Mouse (Mus musculus): ENCODE data around the gene Sdad1. TPM values are rescaled to one million over a fixed set of nuclear protein-coding genes. Genes with fewer than 3 reads are reported as not detected.
A peak's percentile ranks its signal among the peaks of the same experiment; 100 is the strongest.

Gene Sdad1
- total RNA-seq, 2 experiments from 2014 or later = 51.6 to 91.7 TPM

DNA sequence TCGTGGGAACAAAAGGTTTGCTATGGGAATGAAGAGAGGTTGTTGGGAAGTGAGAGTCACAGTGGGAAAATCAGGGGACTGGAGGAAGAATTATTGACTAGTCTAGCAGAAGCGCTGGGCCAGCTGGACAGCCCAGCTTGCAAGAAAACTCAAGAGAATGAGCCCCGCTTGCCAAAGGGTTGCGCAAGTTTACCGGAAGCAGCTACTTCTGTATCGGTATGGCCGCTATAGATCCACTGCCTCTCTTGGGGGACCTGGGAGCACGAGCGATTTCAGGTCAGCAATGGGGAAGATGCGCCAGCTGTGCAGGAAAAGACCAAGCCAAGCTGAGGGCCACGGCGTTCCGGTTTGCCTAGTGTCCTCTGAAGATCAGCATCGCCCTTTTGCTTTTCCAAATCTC, 8.3 kb upstream of the Sdad1 start:
- ATAC-seq (replicated peaks; ENCODE audit: low FRiP score, low TSS enrichment, poor library complexity, severe bottlenecking) = no peak

DNA sequence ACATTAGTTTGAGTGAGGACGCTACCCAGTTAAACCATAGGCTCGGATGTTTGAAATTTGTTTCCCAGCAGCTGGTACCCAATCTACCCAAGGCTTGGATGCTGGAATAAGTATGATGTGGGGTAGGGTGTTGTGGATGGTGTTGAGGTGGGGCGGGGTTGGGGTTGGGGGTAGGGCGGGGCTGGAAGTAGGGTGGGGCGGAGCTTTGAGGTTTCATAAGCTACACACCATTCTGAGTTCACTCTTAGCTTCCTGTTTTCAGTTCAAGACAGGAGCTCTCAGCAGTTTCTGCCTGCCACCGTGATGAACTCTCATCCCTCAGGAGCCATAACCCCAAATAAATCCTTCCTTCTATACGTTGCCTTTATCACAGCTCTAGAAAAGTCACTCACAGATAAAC, 7.8 kb upstream of the Sdad1 start:
- no peak for ATAC-seq (replicated peaks; ENCODE audit: low FRiP score, low TSS enrichment, poor library complexity, severe bottlenecking)

DNA sequence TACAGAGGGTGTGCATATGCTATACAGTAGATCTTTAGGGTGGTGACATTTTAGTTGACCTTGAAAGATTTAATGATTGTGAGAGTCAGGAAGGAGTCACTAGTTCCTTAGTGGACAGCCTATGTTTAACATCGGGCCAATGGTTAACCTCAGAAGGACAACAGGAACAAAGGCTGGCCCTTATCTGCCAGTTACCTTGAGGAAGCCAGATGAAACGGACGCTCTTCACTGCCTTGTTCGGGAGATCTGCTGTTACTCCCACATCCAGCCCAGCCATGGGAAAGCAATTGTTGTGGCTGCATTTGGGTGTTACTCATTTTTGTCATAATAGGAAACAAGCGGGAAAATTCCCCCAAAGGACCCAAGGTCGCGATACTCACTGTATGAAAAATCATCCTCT, 3.5 kb upstream of the Sdad1 start:
- ATAC-seq (replicated peaks; ENCODE audit: low FRiP score, low TSS enrichment, poor library complexity, severe bottlenecking) = no peak

DNA sequence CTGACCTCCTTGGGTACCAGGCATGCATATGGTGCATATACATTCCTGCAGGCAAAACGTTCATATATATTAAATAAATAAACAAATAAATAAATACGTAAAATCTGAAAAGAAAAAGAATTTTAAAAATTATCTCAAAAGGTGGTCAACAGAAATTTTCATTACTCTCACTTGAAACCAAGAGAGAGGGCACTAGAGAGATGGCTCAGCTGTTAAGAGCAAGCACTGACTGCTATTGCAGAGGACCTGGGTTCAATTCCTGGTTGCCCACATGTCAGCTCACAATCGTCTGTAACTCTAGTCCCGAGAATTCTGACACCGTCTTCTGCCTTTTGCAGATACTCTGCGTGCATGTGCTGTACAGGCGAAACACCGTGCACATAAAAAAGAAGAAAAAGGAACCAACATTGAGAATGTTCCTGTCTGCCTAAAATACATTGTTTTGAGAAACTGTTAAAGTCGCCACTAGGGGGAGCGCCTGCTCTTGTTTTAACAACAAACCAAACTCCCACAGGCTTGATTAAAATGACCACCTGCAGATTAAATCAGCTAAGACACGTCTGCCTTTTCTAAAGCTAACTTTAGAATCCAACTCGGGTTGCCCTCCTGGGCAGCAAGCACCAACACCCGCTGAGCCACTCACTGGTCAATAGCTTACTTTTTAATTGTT, 1.9 kb upstream of the Sdad1 start:
- 0 out of 2 replicates have a peak, but pooled peaks have one; percentile 38 for ATAC-seq (replicated peaks; ENCODE audit: low FRiP score, low TSS enrichment, poor library complexity, severe bottlenecking)

DNA sequence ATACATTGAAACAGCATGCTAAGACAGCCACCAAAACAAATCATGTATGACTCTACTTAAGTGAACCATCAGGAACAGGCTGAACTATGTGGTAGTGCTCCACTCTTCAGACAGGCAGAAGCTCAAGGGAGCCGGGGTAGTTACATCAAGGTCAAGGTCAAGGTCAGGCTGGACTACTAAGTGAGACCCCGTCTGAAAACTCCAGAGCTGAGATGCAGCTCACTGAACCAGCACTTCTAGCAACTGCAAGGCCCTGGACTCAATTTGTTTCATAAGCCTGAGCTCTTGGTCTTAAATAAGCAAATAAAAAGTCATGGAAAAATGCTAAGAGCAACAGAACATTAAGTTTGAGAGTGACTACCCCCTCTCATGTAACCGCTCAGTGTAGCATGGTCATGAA, 6.0 kb downstream of the Sdad1 start:
- no peak for ATAC-seq (replicated peaks; ENCODE audit: low FRiP score, low TSS enrichment, poor library complexity, severe bottlenecking)

DNA sequence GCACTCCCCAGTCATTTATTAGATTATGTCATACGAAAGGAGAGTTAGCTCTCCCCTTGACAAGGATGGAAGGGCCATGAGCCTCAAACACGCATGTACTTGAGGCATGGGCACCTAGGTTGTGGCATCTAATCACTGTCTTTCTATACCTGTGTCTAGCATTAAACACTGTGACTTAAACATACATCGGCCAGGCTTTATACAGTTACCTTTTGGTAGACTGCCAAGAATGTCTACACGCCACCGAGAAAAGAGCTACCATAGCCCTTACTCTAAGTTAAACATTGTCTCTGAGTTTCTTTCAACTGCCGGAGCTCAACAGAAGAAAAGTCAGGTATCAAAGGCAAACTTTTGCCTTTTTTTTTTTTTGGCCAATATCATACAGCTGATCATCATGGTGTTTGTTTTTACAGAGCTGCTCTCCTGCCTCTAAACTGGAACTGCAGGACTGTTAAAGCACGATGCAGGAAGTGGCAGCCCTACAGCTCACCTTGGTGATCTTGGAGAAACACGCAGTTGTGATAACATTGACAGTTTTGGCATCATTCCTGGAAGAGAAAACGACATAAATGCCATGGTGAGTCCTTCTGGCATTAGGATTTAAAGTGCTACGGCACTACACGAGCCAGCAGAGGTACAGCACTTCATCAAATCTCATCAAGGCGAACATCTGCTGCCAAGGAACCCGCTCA, 8.0 kb downstream of the Sdad1 start:
- ATAC-seq (replicated peaks; ENCODE audit: low FRiP score, low TSS enrichment, poor library complexity, severe bottlenecking) = no peak

DNA sequence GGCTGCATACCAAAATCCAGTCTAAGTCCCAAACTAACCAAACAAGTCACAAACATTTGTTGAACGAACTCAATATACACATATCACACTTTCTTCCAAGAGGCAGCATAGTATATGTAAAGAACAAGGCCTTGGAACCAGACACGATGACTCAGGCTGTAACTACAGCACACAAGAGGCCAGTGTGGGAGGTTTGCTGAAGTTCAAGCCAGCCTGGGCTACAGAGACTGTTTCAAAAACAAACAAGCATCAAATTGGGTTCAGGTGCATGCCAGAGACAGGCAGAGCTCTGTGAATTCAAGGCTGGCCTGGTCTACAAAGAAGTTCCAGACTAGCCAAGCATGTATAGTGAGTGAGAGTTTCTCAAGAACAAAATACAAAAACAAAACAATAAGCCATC, 15.8 kb downstream of the Sdad1 start:
- no peak for ATAC-seq (replicated peaks; ENCODE audit: low FRiP score, low TSS enrichment, poor library complexity, severe bottlenecking)

DNA sequence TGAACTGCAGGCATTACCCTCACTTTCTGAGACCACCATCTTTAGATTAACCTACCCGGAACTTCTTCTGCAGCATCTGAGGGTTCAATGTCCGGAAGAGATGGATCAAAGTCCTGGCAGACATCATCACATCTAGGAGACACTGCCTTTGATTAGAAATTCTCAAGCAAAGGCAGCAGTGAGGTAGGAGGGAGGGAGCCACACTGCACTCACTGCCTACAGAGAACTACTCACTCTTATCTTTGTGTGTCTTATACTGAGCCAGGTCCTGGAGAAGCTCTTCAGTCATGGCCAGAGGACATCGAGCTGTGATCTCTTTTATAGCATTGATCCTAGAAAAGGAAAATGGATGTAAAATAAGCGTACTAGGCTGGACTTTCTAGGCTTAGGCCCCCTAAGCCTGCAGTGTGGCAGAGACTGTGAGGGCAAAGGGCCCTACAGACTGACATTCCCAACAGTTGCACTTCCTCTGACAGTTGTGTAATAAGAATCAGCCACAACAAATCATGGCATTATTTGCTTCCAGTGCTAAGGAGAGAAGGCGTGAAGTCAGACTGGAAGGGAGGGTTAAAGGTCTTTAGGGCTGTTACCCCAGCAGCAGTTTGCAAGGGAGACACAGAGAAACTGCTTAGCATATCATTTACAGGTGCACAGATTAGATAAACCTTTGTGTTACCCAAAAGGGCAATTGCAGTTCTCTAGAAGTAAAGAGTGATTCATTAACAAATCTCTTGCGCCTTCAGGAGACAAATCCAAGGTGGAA, 18.4 kb downstream of the Sdad1 start:
- ATAC-seq (replicated peaks; ENCODE audit: low FRiP score, low TSS enrichment, poor library complexity, severe bottlenecking) = no peak

DNA sequence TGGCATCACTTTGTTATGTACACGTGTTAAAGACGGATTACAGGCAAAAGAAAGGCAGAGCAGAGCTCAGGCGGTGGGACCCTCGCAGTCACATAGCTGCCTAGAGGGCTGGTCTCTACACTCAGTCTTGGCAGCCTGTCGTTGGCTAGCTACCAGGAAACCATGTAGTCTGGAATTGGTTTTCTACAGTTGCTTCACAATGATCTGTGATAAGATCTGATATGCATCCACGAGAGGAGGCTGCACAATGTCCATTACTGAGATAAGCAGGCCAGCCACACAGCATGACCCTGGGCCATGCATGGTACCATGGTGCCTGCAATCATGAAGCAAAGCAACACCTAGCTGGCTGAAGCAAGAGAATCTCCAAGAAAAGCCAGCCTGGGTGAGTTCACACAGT, 22.4 kb downstream of the Sdad1 start:
- no peak for ATAC-seq (replicated peaks; ENCODE audit: low FRiP score, low TSS enrichment, poor library complexity, severe bottlenecking)

DNA sequence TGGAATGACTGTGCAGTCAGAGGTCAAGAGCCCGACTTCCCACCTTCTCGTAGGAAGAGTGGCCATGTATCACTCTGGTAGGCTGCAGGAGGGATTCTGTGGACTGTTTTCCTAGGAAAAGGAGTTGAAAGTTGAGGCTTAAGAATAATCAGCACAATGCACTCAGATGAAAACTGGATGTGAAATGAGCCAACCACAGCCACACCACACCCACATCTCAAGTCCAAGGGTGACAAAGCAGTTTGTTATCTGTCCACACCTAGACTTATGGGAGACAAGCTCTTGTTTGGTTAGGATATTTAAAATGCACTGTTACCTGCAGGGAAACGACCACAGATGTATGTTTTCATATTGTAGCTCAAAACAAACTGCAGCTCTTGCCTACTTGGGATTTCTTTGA, 27.2 kb downstream of the Sdad1 start:
- peak; percentile 80 for ATAC-seq (replicated peaks; ENCODE audit: low FRiP score, low TSS enrichment, poor library complexity, severe bottlenecking)

DNA sequence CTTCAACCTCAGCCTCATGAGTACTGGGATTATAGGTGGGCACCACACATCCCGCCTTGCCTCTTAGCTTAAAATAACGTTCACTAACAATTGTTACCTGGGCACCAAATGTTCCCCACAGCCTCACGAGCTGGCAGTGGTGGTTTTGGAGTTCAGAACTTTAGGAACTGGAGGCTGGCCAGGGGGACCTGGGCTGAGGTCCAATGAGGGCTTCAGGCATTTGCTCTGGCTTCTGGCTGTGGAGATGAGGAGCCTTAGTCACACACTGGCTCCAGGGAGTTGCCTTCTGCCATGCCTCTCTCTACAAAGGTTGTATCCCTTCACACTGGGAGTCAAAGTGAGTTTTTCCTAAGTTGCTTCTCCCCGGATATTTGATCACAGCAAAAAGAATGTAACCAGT, 27.7 kb downstream of the Sdad1 start:
- no peak for ATAC-seq (replicated peaks; ENCODE audit: low FRiP score, low TSS enrichment, poor library complexity, severe bottlenecking)

DNA sequence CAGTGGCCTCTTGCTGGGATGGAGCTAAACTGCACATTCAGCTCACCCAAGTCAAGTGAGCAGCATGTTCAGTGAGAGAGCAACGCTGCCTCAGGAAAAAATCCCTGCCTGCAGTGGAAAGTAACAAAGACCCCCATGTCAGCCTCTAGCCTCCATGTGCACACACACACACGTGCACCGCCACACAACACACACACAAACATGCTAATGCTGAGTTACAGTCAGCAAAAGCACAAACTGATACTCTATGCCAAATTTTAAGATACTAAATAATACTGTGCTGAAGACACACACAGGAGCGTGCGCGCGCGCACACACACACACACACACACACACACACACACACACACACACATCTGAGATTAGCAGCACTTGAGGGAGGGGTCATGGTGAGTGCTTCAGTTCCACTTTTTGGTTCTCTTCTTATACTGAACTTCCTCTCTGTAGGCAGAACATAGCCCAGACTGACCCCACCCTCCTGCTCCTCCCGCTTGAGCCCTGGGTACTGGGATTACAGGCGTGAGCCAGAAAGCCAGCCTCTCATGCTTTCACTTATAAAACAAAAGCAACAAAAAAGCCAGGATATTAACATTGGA, 31.2 kb downstream of the Sdad1 start:
- ATAC-seq (replicated peaks; ENCODE audit: low FRiP score, low TSS enrichment, poor library complexity, severe bottlenecking) = no peak

DNA sequence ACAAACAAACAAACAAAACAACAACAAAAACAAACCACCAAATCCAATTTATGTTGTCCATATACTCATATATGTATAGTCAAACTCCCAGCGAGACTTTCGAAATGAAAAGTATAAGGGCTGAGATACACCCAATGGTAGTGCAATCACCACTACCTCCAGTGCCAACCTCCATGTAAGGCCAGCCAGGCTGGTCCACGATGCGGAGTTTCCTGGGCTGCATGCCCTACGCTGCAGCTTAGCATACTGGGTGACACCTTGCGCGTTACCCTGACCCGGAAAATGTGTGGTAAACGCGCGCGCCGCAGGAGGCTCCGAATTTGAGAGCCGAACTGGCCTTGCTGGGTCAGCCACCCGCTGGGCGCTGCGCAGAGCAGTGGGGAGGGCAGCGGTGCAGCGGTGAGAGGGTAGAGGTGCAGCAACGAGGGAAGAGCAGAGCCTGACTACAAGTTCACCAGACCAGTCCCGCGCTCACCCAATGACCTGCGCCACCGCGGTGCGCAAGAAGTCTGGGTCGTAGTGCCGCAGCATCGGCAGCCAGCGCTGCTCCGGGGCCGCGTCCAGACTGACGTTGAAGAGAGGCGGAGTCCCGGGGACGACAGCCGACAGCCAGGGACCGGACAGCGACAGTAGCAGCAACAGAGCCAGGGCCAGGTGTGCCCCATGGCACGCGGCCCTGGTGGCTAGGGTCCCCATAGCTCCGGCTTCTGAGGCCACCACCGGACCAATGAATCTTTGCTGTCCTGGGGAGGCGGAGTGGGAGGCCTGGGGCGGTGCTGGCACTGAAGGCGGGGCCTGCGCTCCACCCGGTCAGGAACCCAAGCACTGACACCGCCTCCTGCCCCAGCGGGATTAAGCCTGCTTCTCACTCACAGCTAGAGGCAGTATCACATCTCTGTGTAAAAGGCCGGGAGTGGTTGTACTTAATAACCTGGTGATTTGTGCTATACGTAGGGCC, 32.6 kb downstream of the Sdad1 start, which contains the start of gene Naaa:
Gene Naaa, minus strand, starts transcription at position 734 of the 958 bp plus-strand sequence.
- ATAC-seq (replicated peaks; ENCODE audit: low FRiP score, low TSS enrichment, poor library complexity, severe bottlenecking) = peak; percentile 93

DNA sequence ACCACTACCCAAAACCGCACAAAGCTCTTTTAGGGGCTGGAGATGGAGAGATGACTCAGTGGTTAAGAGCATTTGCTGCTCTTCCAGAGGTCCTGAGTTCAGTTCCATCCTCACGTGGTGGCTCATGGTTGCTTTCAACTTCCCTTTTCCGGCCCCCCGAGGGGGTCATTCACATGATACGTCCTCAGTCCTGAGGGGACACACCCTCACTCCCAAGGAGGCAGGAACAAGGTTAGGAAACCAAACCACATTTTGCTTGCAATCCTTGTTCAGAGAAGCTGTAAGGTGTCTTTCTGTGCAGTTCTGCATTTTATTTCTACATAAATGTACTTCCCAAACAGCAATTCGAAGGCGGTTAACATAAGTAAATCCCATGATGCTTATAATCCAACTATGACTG, 39.8 kb downstream of the Sdad1 start:
- ATAC-seq (replicated peaks; ENCODE audit: low FRiP score, low TSS enrichment, poor library complexity, severe bottlenecking) = no peak

DNA sequence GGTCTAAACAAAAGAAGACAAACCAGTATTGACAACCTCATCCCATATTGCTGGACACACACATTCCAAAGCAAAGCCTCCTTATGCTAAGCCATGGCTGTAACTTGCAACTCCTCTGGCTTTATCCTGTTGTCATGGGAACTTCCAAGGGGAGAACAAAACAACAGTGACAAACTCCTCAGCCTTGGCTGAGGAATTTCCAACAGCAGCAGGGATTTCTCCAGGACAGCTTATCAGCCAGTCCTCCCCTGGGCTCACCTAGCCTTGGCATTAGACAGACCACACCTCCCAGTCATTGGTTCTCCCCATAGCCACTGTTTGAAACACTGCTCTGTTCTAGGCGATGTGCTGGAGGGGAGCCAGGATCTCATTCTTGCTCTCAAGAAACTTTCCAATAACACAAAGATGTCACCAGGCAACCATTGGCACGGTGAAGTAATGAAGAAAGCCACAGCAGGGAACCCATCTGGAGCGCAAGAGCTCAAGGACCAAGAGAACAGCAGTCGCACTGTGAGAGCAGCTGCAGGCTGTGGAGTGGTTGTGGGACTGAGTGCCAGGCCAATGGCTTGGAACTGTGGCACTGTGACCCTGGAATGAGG, 46.4 kb downstream of the Sdad1 start:
- ATAC-seq (replicated peaks; ENCODE audit: low FRiP score, low TSS enrichment, poor library complexity, severe bottlenecking) = 0 out of 2 replicates have a peak, but pooled peaks have one; percentile 28

DNA sequence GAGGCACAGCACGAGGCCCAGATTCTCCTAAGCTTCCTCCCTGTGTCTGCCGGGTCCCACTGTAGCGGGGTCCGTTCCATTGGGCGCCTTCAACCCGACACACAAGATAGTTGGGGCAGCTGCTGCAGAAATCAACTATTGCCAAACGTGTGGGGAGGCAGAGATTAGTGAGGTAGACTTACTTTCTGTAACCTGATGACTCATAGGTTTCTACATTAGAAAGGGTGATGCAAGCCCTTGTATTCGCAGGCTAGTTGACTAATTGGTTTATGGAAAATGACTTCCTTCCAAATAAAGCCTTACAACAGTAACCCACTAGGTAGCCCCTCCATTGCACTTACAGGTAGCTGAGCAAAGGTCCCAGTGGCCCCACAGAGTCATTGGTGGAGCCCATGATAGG, 47.6 kb downstream of the Sdad1 start:
- no peak for ATAC-seq (replicated peaks; ENCODE audit: low FRiP score, low TSS enrichment, poor library complexity, severe bottlenecking)

DNA sequence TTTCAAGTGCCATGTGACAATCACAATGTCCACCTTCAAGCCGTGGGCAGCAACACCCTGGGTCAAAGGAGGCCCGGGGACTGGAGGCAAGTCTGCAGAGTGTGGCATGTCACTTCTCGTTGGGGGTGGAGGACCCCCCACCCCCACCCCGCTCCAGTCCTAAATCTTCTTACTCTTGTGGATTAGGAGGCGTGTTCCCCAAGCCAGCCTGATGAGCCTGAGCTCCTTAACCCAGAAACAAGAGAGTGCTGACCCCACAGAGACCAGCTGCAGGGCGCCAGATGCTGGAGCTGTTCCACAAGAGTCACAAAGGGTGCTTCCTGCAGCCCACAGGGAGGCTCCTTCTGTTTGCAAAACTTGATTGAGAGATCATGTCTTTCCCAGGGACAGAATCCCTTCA, 54.1 kb downstream of the Sdad1 start, which contains the start of gene Ppef2:
Gene Ppef2, minus strand, starts transcription at position 61 of the 400 bp plus-strand sequence.
- ATAC-seq (replicated peaks; ENCODE audit: low FRiP score, low TSS enrichment, poor library complexity, severe bottlenecking) = no peak

DNA sequence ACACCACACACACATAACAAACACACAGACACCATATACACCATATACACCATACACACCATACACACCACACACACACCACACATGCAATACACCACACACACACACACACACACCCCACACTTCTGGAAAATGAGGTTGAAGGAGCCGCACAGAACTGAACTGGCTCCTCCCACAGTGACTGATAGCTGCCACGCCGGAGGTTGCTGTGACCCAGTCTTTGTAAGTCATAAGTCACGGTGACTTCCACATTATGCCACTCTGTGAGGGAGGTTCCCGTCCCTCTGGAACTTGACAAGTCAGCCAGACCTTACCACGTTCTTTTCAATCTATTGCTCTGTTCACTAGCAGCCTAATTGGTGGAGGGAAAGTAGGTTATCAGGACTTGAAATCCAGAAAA, 55.8 kb downstream of the Sdad1 start:
- peak; percentile 42; the same call in 1 of the 2 replicates for ATAC-seq (replicated peaks; ENCODE audit: low FRiP score, low TSS enrichment, poor library complexity, severe bottlenecking)

Data from megakaryocyte-erythroid progenitor cell, adult 5-6 weeks (primary cell).